Mouse (Mus musculus): ENCODE measurements around the gene Gm42791. TPM values are rescaled to one million over a fixed set of nuclear protein-coding genes. Genes with fewer than 3 reads are reported as not detected.
A peak's percentile ranks its signal among the peaks of the same experiment; 100 is the strongest.

Gene Gm42791
- total and polyA plus RNA-seq, 2 experiments: not detected

- H3K27ac ChIP-seq (replicated peaks; ENCODE audit: insufficient read depth, low read depth, low read length): no peak overlapping the region
- H3K9ac ChIP-seq (ENCODE audit: low read depth, low read length): no peak overlapping the region
- WGBS: 97% methylated on average over 4 of the region's 4 CpGs
- H3K27me3 ChIP-seq (ENCODE audit: control insufficient read depth, insufficient read depth, low read length): no peaks in the 10 kb centered on the region
- no peaks in the 10 kb centered on the region for H3K79me2 ChIP-seq (ENCODE audit: control insufficient read depth, insufficient read depth, low read length)
- H3K36me3 ChIP-seq (ENCODE audit: control insufficient read depth, insufficient read depth, low read length): no peaks in the 10 kb centered on the region
- DNase-seq (ENCODE audit: extremely low read depth, low read depth, low spot score): no peak
- peaks cover 2% of the 10 kb centered on the region for H3K4me1 ChIP-seq (ENCODE audit: control insufficient read depth, insufficient read depth, low read length)
- H3K4me3 ChIP-seq (ENCODE audit: insufficient read depth, low read depth, low read length): no peak overlapping the region
- TF ChIP-seq POLR2A (IDR thresholded peaks at IDR 0.05; ENCODE audit: extremely low read depth, insufficient read depth, low read length): no peak
- no peak for TF ChIP-seq CTCF (IDR thresholded peaks at IDR 0.05; ENCODE audit: low read depth, low read length)
These were observed 37.5 kb upstream of the Gm42791 start for GRCm38 (mm10) chr5:149032438-149032837.

- DNase-seq (ENCODE audit: extremely low read depth, low read depth, low spot score): peak; percentile 63
- H3K9ac ChIP-seq (ENCODE audit: low read depth, low read length): peak overlapping the region; percentile 53
These were observed 36.3 kb upstream of the Gm42791 start for GRCm38 (mm10) chr5:149031199-149031750.

GRCm38 (mm10) chr5:149030103-149030502 lies 35.2 kb upstream of the Gm42791 start:
- H3K27ac ChIP-seq (replicated peaks; ENCODE audit: insufficient read depth, low read depth, low read length): no peak overlapping the region
- H3K36me3 ChIP-seq (ENCODE audit: control insufficient read depth, insufficient read depth, low read length): no peaks in the 10 kb centered on the region
- H3K9ac ChIP-seq (ENCODE audit: low read depth, low read length): no peak overlapping the region
- 86% methylated on average over 2 of the region's 2 CpGs for WGBS
- no peaks in the 10 kb centered on the region for H3K79me2 ChIP-seq (ENCODE audit: control insufficient read depth, insufficient read depth, low read length)
- H3K27me3 ChIP-seq (ENCODE audit: control insufficient read depth, insufficient read depth, low read length): no peaks in the 10 kb centered on the region
- H3K4me1 ChIP-seq (ENCODE audit: control insufficient read depth, insufficient read depth, low read length): peaks cover 2% of the 10 kb centered on the region
- TF ChIP-seq CTCF (IDR thresholded peaks at IDR 0.05; ENCODE audit: low read depth, low read length): no peak
- no peak for TF ChIP-seq POLR2A (IDR thresholded peaks at IDR 0.05; ENCODE audit: extremely low read depth, insufficient read depth, low read length)
- no peak overlapping the region for H3K4me3 ChIP-seq (ENCODE audit: insufficient read depth, low read depth, low read length)
- no peak for DNase-seq (ENCODE audit: extremely low read depth, low read depth, low spot score)

More at GRCm38 (mm10) chr5:149031199-149031750, 36.3 kb upstream of the Gm42791 start:
- no peaks in the 10 kb centered on the region for H3K27me3 ChIP-seq (ENCODE audit: control insufficient read depth, insufficient read depth, low read length)
- no peaks in the 10 kb centered on the region for H3K36me3 ChIP-seq (ENCODE audit: control insufficient read depth, insufficient read depth, low read length)
- H3K27ac ChIP-seq (replicated peaks; ENCODE audit: insufficient read depth, low read depth, low read length): peak overlapping the region; percentile 68
- TF ChIP-seq POLR2A (IDR thresholded peaks at IDR 0.05; ENCODE audit: extremely low read depth, insufficient read depth, low read length) (0 out of 2 replicates have a peak, but pooled peaks have one; percentile 28), CTCF (IDR thresholded peaks at IDR 0.05; ENCODE audit: low read depth, low read length) (no peak)
- peaks cover 2% of the 10 kb centered on the region for H3K4me1 ChIP-seq (ENCODE audit: control insufficient read depth, insufficient read depth, low read length)
- H3K4me3 ChIP-seq (ENCODE audit: insufficient read depth, low read depth, low read length): peak overlapping the region; percentile 49
- no peaks in the 10 kb centered on the region for H3K79me2 ChIP-seq (ENCODE audit: control insufficient read depth, insufficient read depth, low read length)
- WGBS: 1% methylated on average over 30 of the region's 30 CpGs

GRCm38 (mm10) chr5:149028394-149028793 lies 33.4 kb upstream of the Gm42791 start:
- H3K79me2 ChIP-seq (ENCODE audit: control insufficient read depth, insufficient read depth, low read length): no peaks in the 10 kb centered on the region
- WGBS: 14% methylated on average over 5 of the region's 5 CpGs
- H3K27ac ChIP-seq (replicated peaks; ENCODE audit: insufficient read depth, low read depth, low read length): no peak overlapping the region
- no peaks in the 10 kb centered on the region for H3K36me3 ChIP-seq (ENCODE audit: control insufficient read depth, insufficient read depth, low read length)
- peaks cover 2% of the 10 kb centered on the region for H3K4me1 ChIP-seq (ENCODE audit: control insufficient read depth, insufficient read depth, low read length)
- no peak overlapping the region for H3K4me3 ChIP-seq (ENCODE audit: insufficient read depth, low read depth, low read length)
- H3K27me3 ChIP-seq (ENCODE audit: control insufficient read depth, insufficient read depth, low read length): no peaks in the 10 kb centered on the region
- TF ChIP-seq CTCF (IDR thresholded peaks at IDR 0.05; ENCODE audit: low read depth, low read length) (no peak), POLR2A (IDR thresholded peaks at IDR 0.05; ENCODE audit: extremely low read depth, insufficient read depth, low read length) (no peak)
- DNase-seq (ENCODE audit: extremely low read depth, low read depth, low spot score): no peak
- no peak overlapping the region for H3K9ac ChIP-seq (ENCODE audit: low read depth, low read length)

- H3K4me3 ChIP-seq (ENCODE audit: insufficient read depth, low read depth, low read length): no peak overlapping the region
- no peaks in the 10 kb centered on the region for H3K27me3 ChIP-seq (ENCODE audit: control insufficient read depth, insufficient read depth, low read length)
- WGBS: 88% methylated on average over 8 of the region's 8 CpGs
- no peak overlapping the region for H3K9ac ChIP-seq (ENCODE audit: low read depth, low read length)
- no peaks in the 10 kb centered on the region for H3K36me3 ChIP-seq (ENCODE audit: control insufficient read depth, insufficient read depth, low read length)
- no peak overlapping the region for H3K27ac ChIP-seq (replicated peaks; ENCODE audit: insufficient read depth, low read depth, low read length)
- peaks cover 2% of the 10 kb centered on the region for H3K4me1 ChIP-seq (ENCODE audit: control insufficient read depth, insufficient read depth, low read length)
- no peaks in the 10 kb centered on the region for H3K79me2 ChIP-seq (ENCODE audit: control insufficient read depth, insufficient read depth, low read length)
- no peak for DNase-seq (ENCODE audit: extremely low read depth, low read depth, low spot score)
- peak; percentile 19; the same call in 1 of the 2 replicates for TF ChIP-seq CTCF (IDR thresholded peaks at IDR 0.05; ENCODE audit: low read depth, low read length)
- TF ChIP-seq POLR2A (IDR thresholded peaks at IDR 0.05; ENCODE audit: extremely low read depth, insufficient read depth, low read length): no peak
These were observed 32.4 kb upstream of the Gm42791 start for GRCm38 (mm10) chr5:149027389-149027788.

GRCm38 (mm10) chr5:149021120-149021519 lies 26.2 kb upstream of the Gm42791 start:
- no peaks in the 10 kb centered on the region for H3K27me3 ChIP-seq (ENCODE audit: control insufficient read depth, insufficient read depth, low read length)
- H3K79me2 ChIP-seq (ENCODE audit: control insufficient read depth, insufficient read depth, low read length): no peaks in the 10 kb centered on the region; the same call in 1 of the 2 replicates
- DNase-seq (ENCODE audit: extremely low read depth, low read depth, low spot score): peak; percentile 66
- no peaks in the 10 kb centered on the region for H3K36me3 ChIP-seq (ENCODE audit: control insufficient read depth, insufficient read depth, low read length)
- peaks cover 2% of the 10 kb centered on the region for H3K4me1 ChIP-seq (ENCODE audit: control insufficient read depth, insufficient read depth, low read length)
- H3K4me3 ChIP-seq (ENCODE audit: insufficient read depth, low read depth, low read length): no peak overlapping the region; the same call in 1 of the 2 replicates
- H3K27ac ChIP-seq (replicated peaks; ENCODE audit: insufficient read depth, low read depth, low read length): no peak overlapping the region
- no peak for TF ChIP-seq POLR2A (IDR thresholded peaks at IDR 0.05; ENCODE audit: extremely low read depth, insufficient read depth, low read length)
- no peak for TF ChIP-seq CTCF (IDR thresholded peaks at IDR 0.05; ENCODE audit: low read depth, low read length)
- WGBS: 13% methylated on average over 7 of the region's 7 CpGs
- no peak overlapping the region for H3K9ac ChIP-seq (ENCODE audit: low read depth, low read length)

All from liver, adult 2 months (tissue).